Mouse (Mus musculus) megakaryocyte, embryonic 14.5 days (primary cell): ENCODE measurements at regions not wholly inside any gene's neighbourhood (a gene's known extent, or its start where the extent isn't known, plus 50 kb on each side); places are given as distances from the start of the nearest gene placed in this dataset.

Experiments
- H3K27me3 ChIP-seq: replicated peaks from 2 replicates; pipeline ENCODE3; 2012; ENCODE audit warnings: inconsistent platforms
- H3K36me3 ChIP-seq: replicated peaks from 2 replicates; pipeline ENCODE3; 2012; ENCODE audit warnings: low read length, inconsistent platforms, mixed read lengths
- H3K4me1 ChIP-seq: 2 replicates; pipeline ENCODE4 v1.6.1; 2012; ENCODE audit warnings: inconsistent platforms
- H3K4me3 ChIP-seq: replicated peaks from 2 replicates; pipeline ENCODE3; 2012; ENCODE audit warnings: moderate library complexity, mild to moderate bottlenecking, inconsistent platforms
- H3K9me3 ChIP-seq: 2 replicates; pipeline ENCODE4 v1.6.1; 2012; ENCODE audit warnings: inconsistent platforms
- FLI1 ChIP-seq: IDR thresholded peaks from 2 replicates; pipeline ENCODE4 v1.6.1; 2012; ENCODE audit warnings: low read length, inconsistent platforms, mixed read lengths
- GATA1 ChIP-seq: IDR thresholded peaks from 3 replicates; pipeline ENCODE4 v1.6.1; 2012; ENCODE audit warnings: mixed read lengths, low read length, inconsistent platforms, borderline replicate concordance

GRCm38 (mm10) chr12:5859795-5860194 lies 484.3 kb upstream of the Klhl29 start:
- Histone ChIP-seq H3K36me3 (no peaks in the 10 kb centered on the region), H3K27me3 (no peaks in the 10 kb centered on the region), H3K9me3 (peaks cover 7% of the 10 kb centered on the region), H3K4me3 (no peak overlapping the region), H3K4me1 (no peaks in the 10 kb centered on the region)
- no peak for TF ChIP-seq GATA1
- TF ChIP-seq FLI1, result no peak

- Histone ChIP-seq H3K27me3 (no peaks in the 10 kb centered on the region), H3K36me3 (no peaks in the 10 kb centered on the region), H3K4me3 (no peak overlapping the region), H3K9me3 (peaks cover 7% of the 10 kb centered on the region), H3K4me1 (no peaks in the 10 kb centered on the region)
- no peak for TF ChIP-seq FLI1
- no peak for TF ChIP-seq GATA1
Observed at GRCm38 (mm10) chr12:5856421-5856820, 480.9 kb upstream of the Klhl29 start.

- TF ChIP-seq FLI1, result no peak
- TF ChIP-seq GATA1, result no peak
- H3K36me3 ChIP-seq, result no peaks in the 10 kb centered on the region
- H3K4me3 ChIP-seq, result no peak overlapping the region
- peaks cover 9% of the 10 kb centered on the region; the same call in 1 of the 2 replicates for H3K9me3 ChIP-seq
- H3K27me3 ChIP-seq, result no peaks in the 10 kb centered on the region
- H3K4me1 ChIP-seq, result no peaks in the 10 kb centered on the region
Observed at GRCm38 (mm10) chr12:5810427-5810826, 434.9 kb upstream of the Klhl29 start.

GRCm38 (mm10) chr12:5810009-5810408 lies 434.5 kb upstream of the Klhl29 start:
- Histone ChIP-seq H3K36me3 (no peaks in the 10 kb centered on the region), H3K9me3 (peaks cover 9% of the 10 kb centered on the region; the same call in 1 of the 2 replicates), H3K27me3 (no peaks in the 10 kb centered on the region), H3K4me1 (no peaks in the 10 kb centered on the region), H3K4me3 (no peak overlapping the region)
- TF ChIP-seq GATA1 (no peak), FLI1 (no peak)

GRCm38 (mm10) chr12:5807996-5808886 lies 432.8 kb upstream of the Klhl29 start:
- Histone ChIP-seq H3K4me1 (no peaks in the 10 kb centered on the region), H3K36me3 (no peaks in the 10 kb centered on the region), H3K4me3 (no peak overlapping the region), H3K9me3 (peaks cover 24% of the 10 kb centered on the region; the same call in 1 of the 2 replicates), H3K27me3 (no peaks in the 10 kb centered on the region)
- TF ChIP-seq GATA1 (no peak), FLI1 (no peak)

- no peaks in the 10 kb centered on the region for H3K36me3 ChIP-seq
- no peaks in the 10 kb centered on the region for H3K4me1 ChIP-seq
- peaks cover 29% of the 10 kb centered on the region for H3K9me3 ChIP-seq
- TF ChIP-seq GATA1 (no peak), FLI1 (no peak)
- no peak overlapping the region for H3K4me3 ChIP-seq
- H3K27me3 ChIP-seq, result no peaks in the 10 kb centered on the region
Observed at GRCm38 (mm10) chr12:5805731-5806130, 430.2 kb upstream of the Klhl29 start.

- Histone ChIP-seq H3K4me3 (no peak overlapping the region), H3K27me3 (no peaks in the 10 kb centered on the region), H3K4me1 (no peaks in the 10 kb centered on the region), H3K9me3 (peaks cover 12% of the 10 kb centered on the region; the same call in 1 of the 2 replicates), H3K36me3 (no peaks in the 10 kb centered on the region)
- no peak for TF ChIP-seq FLI1
- no peak for TF ChIP-seq GATA1
Observed at GRCm38 (mm10) chr12:5793051-5793450, 417.6 kb upstream of the Klhl29 start.

- Histone ChIP-seq H3K4me1 (no peaks in the 10 kb centered on the region), H3K27me3 (no peaks in the 10 kb centered on the region), H3K36me3 (no peaks in the 10 kb centered on the region), H3K9me3 (peaks cover 25% of the 10 kb centered on the region), H3K4me3 (no peak overlapping the region)
- TF ChIP-seq GATA1 (no peak), FLI1 (no peak)
Observed at GRCm38 (mm10) chr12:5787074-5787813, 411.8 kb upstream of the Klhl29 start.

GRCm38 (mm10) chr12:5781276-5781675 lies 405.8 kb upstream of the Klhl29 start:
- Histone ChIP-seq H3K4me1 (no peaks in the 10 kb centered on the region), H3K36me3 (no peaks in the 10 kb centered on the region), H3K4me3 (no peak overlapping the region), H3K9me3 (peaks cover 54% of the 10 kb centered on the region), H3K27me3 (no peaks in the 10 kb centered on the region)
- TF ChIP-seq FLI1 (no peak), GATA1 (no peak)

GRCm38 (mm10) chr12:5777556-5777955 lies 402.1 kb upstream of the Klhl29 start:
- Histone ChIP-seq H3K4me3 (no peak overlapping the region), H3K4me1 (no peaks in the 10 kb centered on the region), H3K36me3 (no peaks in the 10 kb centered on the region), H3K9me3 (peaks cover 60% of the 10 kb centered on the region), H3K27me3 (no peaks in the 10 kb centered on the region)
- TF ChIP-seq FLI1, result no peak
- no peak for TF ChIP-seq GATA1
